In the genomic region with DNA sequence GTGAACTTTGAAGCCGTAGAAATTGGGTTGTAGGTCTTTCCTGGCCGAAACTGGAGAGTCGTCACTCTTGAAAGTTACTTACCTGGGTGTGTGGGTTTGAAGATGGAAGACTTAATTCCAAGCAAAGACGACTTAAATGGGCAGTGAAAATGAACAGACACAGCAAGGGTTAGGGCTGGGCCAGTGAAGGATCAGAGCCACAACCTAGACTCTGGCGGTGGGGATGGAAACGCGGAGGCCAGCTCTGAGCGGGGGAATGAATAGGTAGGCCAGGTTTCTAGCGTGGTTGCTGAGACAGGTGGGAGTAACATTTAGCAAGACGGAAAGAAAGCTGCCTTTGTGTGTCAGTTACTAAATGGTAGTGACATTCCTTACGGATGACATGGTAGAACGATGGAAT, we compare ENCODE assay signal across 8 mouse cellular contexts. TPM values are rescaled to one million over a fixed set of nuclear protein-coding genes. Genes with fewer than 3 reads are reported as not detected.
DNase-seq lines count a peak whose midpoint lies in the region; ATAC-seq and TF ChIP-seq lines count a peak whose summit lies in the region.

No protein-coding gene starts in this region.

- peak overlapping the region; percentile 71 for H3K4me2 ChIP-seq in heart, postnatal 0 days (ENCODE audit: low read depth, low read length)
- H3K4me2 ChIP-seq in midbrain, embryonic 12.5 days (replicated peaks), result peak overlapping the region; percentile 72

- ATAC-seq in heart, postnatal 0 days (ENCODE audit: insufficient read depth, low read depth), result no peak
- ATAC-seq in midbrain, embryonic 12.5 days (ENCODE audit: low FRiP score, low read depth), result no peak

- H3K4me1 ChIP-seq in kidney, adult 2 months (ENCODE audit: control insufficient read depth, insufficient read depth, low read length), result peaks cover 6% of the 10 kb centered on the region; the same call in 1 of the 2 replicates
- peaks cover 18% of the 10 kb centered on the region for H3K4me1 ChIP-seq in heart, postnatal 0 days (ENCODE audit: control insufficient read depth, insufficient read depth)
- peaks cover 17% of the 10 kb centered on the region for H3K4me1 ChIP-seq in midbrain, embryonic 12.5 days

- WGBS in kidney, adult 2 months, result 44% methylated on average over 12 of the region's 12 CpGs
- WGBS in heart, postnatal 0 days, result 56% methylated on average over 12 of the region's 12 CpGs
- WGBS in midbrain, embryonic 12.5 days, result 69% methylated on average over 12 of the region's 12 CpGs

- no peaks in the 10 kb centered on the region for H3K9me3 ChIP-seq in heart, postnatal 0 days (replicated peaks; ENCODE audit: control insufficient read depth, low read length)
- no peaks in the 10 kb centered on the region for H3K9me3 ChIP-seq in midbrain, embryonic 12.5 days

- peak overlapping the region; percentile 81 for H3K9ac ChIP-seq in heart, postnatal 0 days (replicated peaks; ENCODE audit: low read depth, low read length)
- peak overlapping the region; percentile 70 for H3K9ac ChIP-seq in midbrain, embryonic 12.5 days (replicated peaks)

- no peak for TF ChIP-seq EP300 in heart, postnatal 0 days (IDR thresholded peaks at IDR 0.05; ENCODE audit: low read depth)

- H3K27ac ChIP-seq in kidney, adult 2 months (ENCODE audit: insufficient read depth, low read depth, low read length), result no peak overlapping the region
- peak overlapping the region; percentile 86; the same call in 1 of the 2 replicates for H3K27ac ChIP-seq in heart, postnatal 0 days (ENCODE audit: low read depth)
- H3K27ac ChIP-seq in midbrain, embryonic 12.5 days (replicated peaks), result peak overlapping the region; percentile 91; the same call in 1 of the 2 replicates

- no peaks in the 10 kb centered on the region for H3K27me3 ChIP-seq in kidney, adult 2 months (replicated peaks; ENCODE audit: control insufficient read depth, insufficient read depth, low read length)
- no peaks in the 10 kb centered on the region for H3K27me3 ChIP-seq in heart, postnatal 0 days (ENCODE audit: control insufficient read depth, insufficient read depth, low read length)
- H3K27me3 ChIP-seq in midbrain, embryonic 12.5 days, result no peaks in the 10 kb centered on the region

- no peaks in the 10 kb centered on the region for H3K36me3 ChIP-seq in kidney, adult 2 months (ENCODE audit: control insufficient read depth, insufficient read depth, low read length)
- no peaks in the 10 kb centered on the region for H3K36me3 ChIP-seq in heart, postnatal 0 days (replicated peaks; ENCODE audit: control insufficient read depth, insufficient read depth, low read length)
- no peaks in the 10 kb centered on the region for H3K36me3 ChIP-seq in midbrain, embryonic 12.5 days

- no peak for DNase-seq in kidney, adult 2 months
- no peak for DNase-seq in kidney, adult 11 months
- peak; percentile 44 for DNase-seq in R1 (ENCODE audit: low read depth, low spot score)
- DNase-seq in heart, postnatal 0 days (ENCODE audit: low spot score), result no peak
- DNase-seq in c-Kit-positive CD71-positive TER-119-positive erythroid progenitor cells, embryonic 14.5 days (ENCODE audit: low spot score), result no peak
- DNase-seq in layer of hippocampus, postnatal 10 days (ENCODE audit: low spot score in 2 of 2), result no peak
- DNase-seq in retina, embryonic 14.5 days (ENCODE audit: low spot score), result no peak

- TF ChIP-seq POLR2A in kidney, adult 2 months (IDR thresholded peaks at IDR 0.05; ENCODE audit: low read depth, low read length), result no peak

- H3K4me3 ChIP-seq in kidney, adult 2 months (ENCODE audit: insufficient read depth, low read depth, low read length), result peak overlapping the region; percentile 83
- peak overlapping the region; percentile 92 for H3K4me3 ChIP-seq in heart, postnatal 0 days (ENCODE audit: low read depth, low read length)
- H3K4me3 ChIP-seq in midbrain, embryonic 12.5 days, result peak overlapping the region; percentile 71

- TF ChIP-seq CTCF in kidney, adult 2 months (conservative IDR thresholded peaks at IDR 0.05; ENCODE audit: insufficient read depth, insufficient read length, low read depth, low read length), result no peak
- no peak for TF ChIP-seq CTCF in heart, postnatal 0 days (IDR thresholded peaks at IDR 0.05; ENCODE audit: low read depth)

RNA-seq across cellular contexts. Expression of gene Btbd9, which starts 0.7 kb away (rescaled TPM):
- polyA plus RNA-seq in kidney, adult 2 months (2012; rRNA removed), result 21.9 and 25.6 TPM in 2 replicates
- total RNA-seq in heart, postnatal 0 days (2014; rRNA removed; ENCODE audit: low replicate concordance), result 30.3 and 36.4 TPM in 2 replicates
- 26.2 and 31.0 TPM in 2 replicates for polyA plus RNA-seq in heart, postnatal 0 days (2015; fragmentation: Nextera tagmentation; extraction: Ambion mirVana)
- polyA plus RNA-seq in midbrain, embryonic 12.5 days (2016; fragmentation: Nextera tagmentation; extraction: Ambion mirVana), result 98.0 and 102 TPM in 2 replicates
- total RNA-seq in layer of hippocampus, postnatal 10 days (2021), result 100 to 1,000 TPM; 104 to 109 TPM

RNA-seq across cellular contexts. Expression of gene Dnah8, which starts 47.2 kb away (rescaled TPM):
- polyA plus RNA-seq in kidney, adult 2 months (2012; rRNA removed), result 0.30 and 1.2 TPM in 2 replicates
- total RNA-seq in heart, postnatal 0 days (2014; rRNA removed; ENCODE audit: low replicate concordance), result 1.5 and 2.0 TPM in 2 replicates
- polyA plus RNA-seq in heart, postnatal 0 days (2015; fragmentation: Nextera tagmentation; extraction: Ambion mirVana), result 0.33 and 0.59 TPM in 2 replicates
- 0.66 and 1.4 TPM in 2 replicates for polyA plus RNA-seq in midbrain, embryonic 12.5 days (2016; fragmentation: Nextera tagmentation; extraction: Ambion mirVana)
- 1 to 10 TPM; 2.7 to 4.2 TPM for total RNA-seq in layer of hippocampus, postnatal 10 days (2021)

RNA-seq across cellular contexts. Expression of gene Glo1, which starts 49.7 kb away (rescaled TPM):
- polyA plus RNA-seq in kidney, adult 2 months (2012; rRNA removed), result 66.6 and 89.0 TPM in 2 replicates
- total RNA-seq in heart, postnatal 0 days (2014; rRNA removed; ENCODE audit: low replicate concordance), result 143 and 179 TPM in 2 replicates
- 184 and 191 TPM in 2 replicates for polyA plus RNA-seq in heart, postnatal 0 days (2015; fragmentation: Nextera tagmentation; extraction: Ambion mirVana)
- 207 and 215 TPM in 2 replicates for polyA plus RNA-seq in midbrain, embryonic 12.5 days (2016; fragmentation: Nextera tagmentation; extraction: Ambion mirVana)
- 100 to 1,000 TPM; 153 TPM for total RNA-seq in layer of hippocampus, postnatal 10 days (2021)
